Mouse (Mus musculus) hindbrain, embryonic 14.5 days (tissue): ENCODE measurements around the gene Barhl2. TPM values are rescaled to one million over a fixed set of nuclear protein-coding genes. Genes with fewer than 3 reads are reported as not detected.

Experiments
- ATAC-seq: fragments of 200-750 bp; cut with Nextera tagmentation; 2 replicates; pipeline ENCODE4 v1.8.0; 2017; ENCODE audit warnings: moderate number of reproducible peaks, mild to moderate bottlenecking, moderate TSS enrichment, moderate library complexity; ENCODE audit not compliant: low FRiP score
- DNase-seq: peaks from one replicate; pipeline ENCODE4 v3.0.0-alpha.2; 2015; ENCODE audit warnings: low spot score
- H3K27ac ChIP-seq: fragments of 300-500 bp; sonication (generic); 2 replicates; pipeline ENCODE4 v1.5.1; 2014; ENCODE audit warnings: mild to moderate bottlenecking, moderate library complexity
- H3K27me3 ChIP-seq: fragments of 300-500 bp; sonication (generic); 2 replicates; pipeline ENCODE4 v1.6.1; 2014; ENCODE audit warnings: mild to moderate bottlenecking, low read length, mixed read lengths; ENCODE audit not compliant: control insufficient read depth, insufficient read depth
- H3K36me3 ChIP-seq: fragments of 300-500 bp; sonication (generic); replicated peaks from 2 replicates; pipeline ENCODE4 v1.6.1; 2014; ENCODE audit not compliant: control insufficient read depth, insufficient read depth
- H3K4me1 ChIP-seq: fragments of 300-500 bp; sonication (generic); replicated peaks from 2 replicates; pipeline ENCODE4 v1.6.1; 2014; ENCODE audit warnings: antibody characterized with exemption, low read length, mixed read lengths; ENCODE audit not compliant: control insufficient read depth, insufficient read depth
- H3K4me2 ChIP-seq: fragments of 300-500 bp; sonication (generic); replicated peaks from 2 replicates; pipeline ENCODE4 v1.6.1; 2014; ENCODE audit warnings: mild to moderate bottlenecking, moderate library complexity
- H3K4me3 ChIP-seq: fragments of 300-500 bp; sonication (generic); replicated peaks from 2 replicates; pipeline ENCODE4 v1.5.1; 2014; ENCODE audit warnings: mild to moderate bottlenecking, low read length
- H3K9ac ChIP-seq: fragments of 300-500 bp; sonication (generic); 2 replicates; pipeline ENCODE4 v1.6.1; 2014
- H3K9me3 ChIP-seq: fragments of 300-500 bp; sonication (generic); 2 replicates; pipeline ENCODE4 v1.6.1; 2016; ENCODE audit warnings: low read length; ENCODE audit not compliant: control insufficient read depth
- WGBS: fragments of 180-500 bp; shearing (Covaris S2); extraction: QIAGEN DNeasy Blood & Tissue Kit; methylation state at CpG from one replicate; pipeline ENCODE4 v1.1.7; 2014; 5-methylcytosine and 5-hydroxymethylcytosine counted together
- polyA plus RNA-seq: library from polyadenylated mRNA; unstranded; fragments of >200 nt; fragmentation: Nextera tagmentation; extraction: Ambion mirVana; gene quantifications from 2 replicates; pipeline ENCODE4 v1.2.1, GENCODE M21; 2014

Gene Barhl2
- 1.1 and 2.3 TPM in 2 replicates for polyA plus RNA-seq

GRCm38 (mm10) chr5:106457986-106458476 is at the start of gene Barhl2:
Gene Barhl2 (minus strand): TSS chr5:106458166.
- Histone ChIP-seq H3K4me2 (peak within 1 kb of the TSS; percentile 60), H3K4me3 (peak within 1 kb of the TSS; percentile 33), H3K27me3 (peaks cover 89% of the 10 kb centered on the region), H3K9me3 (no peaks in the 10 kb centered on the region), H3K9ac (peak within 1 kb of the TSS; percentile 42; the same call in 1 of the 2 replicates), H3K4me1 (peaks cover 4% of the 10 kb centered on the region; the same call in 1 of the 2 replicates), H3K36me3 (no peaks in the 10 kb centered on the region), H3K27ac (peak within 1 kb of the TSS; percentile 7; the same call in 1 of the 2 replicates)
- WGBS, result under 1% methylated on average over 50 of the region's 57 CpGs
- ATAC-seq (peak; percentile 9; the same call in 1 of the 2 replicates), DNase-seq (no peak)

GRCm38 (mm10) chr5:106506061-106506460 is 48.1 kb upstream of the Barhl2 start:
- H3K4me2 ChIP-seq, result no peak overlapping the region
- H3K4me3 ChIP-seq, result no peak overlapping the region
- no peaks in the 10 kb centered on the region for H3K9me3 ChIP-seq
- no peak overlapping the region for H3K9ac ChIP-seq
- ATAC-seq (no peak), DNase-seq (no peak)
- no peaks in the 10 kb centered on the region for H3K27me3 ChIP-seq
- H3K36me3 ChIP-seq, result no peaks in the 10 kb centered on the region
- no peak overlapping the region for H3K27ac ChIP-seq
- 78% methylated on average over 5 of the region's 5 CpGs for WGBS
- H3K4me1 ChIP-seq, result peaks cover 5% of the 10 kb centered on the region; the same call in 1 of the 2 replicates

DNA sequence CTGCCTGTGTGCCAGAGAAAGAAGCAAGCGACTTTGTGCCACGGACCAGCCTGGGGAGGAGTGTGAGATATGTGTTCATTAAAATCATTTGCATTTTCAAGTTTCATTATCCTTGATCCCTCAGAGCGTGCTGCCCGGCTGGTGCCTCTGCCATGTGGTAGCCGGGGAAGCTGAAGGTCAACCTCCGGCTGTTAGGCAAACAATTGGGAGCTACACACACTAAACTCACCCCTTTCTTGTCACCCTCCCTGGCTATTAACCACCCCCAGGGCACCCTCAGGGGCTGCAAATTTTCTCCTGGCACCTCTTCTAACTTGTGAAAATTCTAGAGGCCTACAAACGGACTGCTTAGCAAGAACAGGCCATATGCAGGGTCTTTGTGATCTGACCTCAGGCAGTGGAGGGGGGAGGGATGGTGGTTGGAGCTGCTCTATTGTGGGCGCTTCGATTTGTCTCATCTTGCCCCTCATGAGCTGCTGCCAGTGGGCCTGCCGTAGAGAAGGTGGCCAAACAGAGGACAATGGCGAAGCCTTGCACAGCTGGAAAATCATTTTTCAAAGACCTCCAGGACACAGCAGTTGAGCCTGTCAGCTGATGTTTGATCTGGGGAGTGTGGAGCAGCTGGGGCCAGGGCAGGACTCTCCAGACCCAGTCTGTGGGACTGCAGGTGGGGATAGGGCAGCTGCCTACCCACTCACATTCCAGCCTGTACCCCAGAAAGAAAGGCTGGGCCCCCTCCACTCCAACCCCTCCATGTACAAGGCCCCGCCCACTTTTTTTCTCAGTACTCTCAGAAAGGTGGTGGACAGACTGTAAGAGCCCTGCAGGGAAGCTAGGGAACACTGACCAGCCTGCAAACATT is 44.9 kb upstream of the Barhl2 start:
- Histone ChIP-seq H3K4me3 (no peak overlapping the region), H3K36me3 (no peaks in the 10 kb centered on the region), H3K27me3 (no peaks in the 10 kb centered on the region), H3K4me2 (no peak overlapping the region), H3K27ac (no peak overlapping the region), H3K4me1 (peaks cover 8% of the 10 kb centered on the region; the same call in 1 of the 2 replicates), H3K9me3 (no peaks in the 10 kb centered on the region), H3K9ac (no peak overlapping the region)
- DNase-seq (no peak), ATAC-seq (peak; percentile 46; the same call in 1 of the 2 replicates)
- 26% methylated on average over 12 of the region's 12 CpGs for WGBS

DNA sequence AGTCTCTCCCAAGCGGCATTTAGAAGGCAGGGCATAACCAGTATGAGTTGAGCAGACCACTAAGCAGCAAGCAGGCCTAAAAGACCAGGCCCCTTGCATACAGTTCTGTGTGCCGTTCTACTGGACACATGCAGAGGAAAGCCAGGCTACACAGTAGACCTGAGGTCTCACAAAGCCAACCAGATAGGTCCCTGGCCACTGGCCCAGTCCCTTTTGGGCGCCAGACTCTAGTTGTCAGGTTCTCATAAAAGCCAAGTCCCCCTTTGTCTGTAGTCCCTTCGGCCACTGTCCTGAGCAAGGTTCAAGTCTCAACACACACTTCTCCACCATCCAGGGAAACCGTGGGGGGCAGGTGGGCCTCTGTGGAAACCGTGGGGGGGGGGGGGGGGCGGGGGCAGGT is 44.3 kb upstream of the Barhl2 start:
- H3K4me1 ChIP-seq, result peaks cover 8% of the 10 kb centered on the region; the same call in 1 of the 2 replicates
- H3K27ac ChIP-seq, result no peak overlapping the region
- no peak for DNase-seq
- no peaks in the 10 kb centered on the region for H3K36me3 ChIP-seq
- ATAC-seq, result no peak
- H3K4me3 ChIP-seq, result no peak overlapping the region
- no peaks in the 10 kb centered on the region for H3K9me3 ChIP-seq
- no peaks in the 10 kb centered on the region for H3K27me3 ChIP-seq
- no peak overlapping the region for H3K9ac ChIP-seq
- 59% methylated on average over 7 of the region's 7 CpGs for WGBS
- H3K4me2 ChIP-seq, result no peak overlapping the region

GRCm38 (mm10) chr5:106491771-106492170 is 33.8 kb upstream of the Barhl2 start:
- 57% methylated on average over 8 of the region's 8 CpGs for WGBS
- H3K9ac ChIP-seq, result no peak overlapping the region
- H3K27me3 ChIP-seq, result no peaks in the 10 kb centered on the region
- no peaks in the 10 kb centered on the region for H3K36me3 ChIP-seq
- H3K9me3 ChIP-seq, result no peaks in the 10 kb centered on the region
- no peak overlapping the region for H3K4me2 ChIP-seq
- no peak overlapping the region for H3K4me3 ChIP-seq
- no peaks in the 10 kb centered on the region for H3K4me1 ChIP-seq
- no peak overlapping the region for H3K27ac ChIP-seq
- ATAC-seq (no peak), DNase-seq (no peak)

GRCm38 (mm10) chr5:106472105-106472500 is 14.1 kb upstream of the Barhl2 start:
- WGBS, result 3% methylated on average over 10 of the region's 10 CpGs
- DNase-seq (no peak), ATAC-seq (no peak)
- no peaks in the 10 kb centered on the region for H3K36me3 ChIP-seq
- no peaks in the 10 kb centered on the region for H3K9me3 ChIP-seq
- no peak overlapping the region for H3K4me2 ChIP-seq
- no peak overlapping the region for H3K9ac ChIP-seq
- no peaks in the 10 kb centered on the region for H3K4me1 ChIP-seq
- H3K27ac ChIP-seq, result no peak overlapping the region
- peaks cover 92% of the 10 kb centered on the region for H3K27me3 ChIP-seq
- no peak overlapping the region for H3K4me3 ChIP-seq

GRCm38 (mm10) chr5:106471235-106472104 is 13.5 kb upstream of the Barhl2 start:
- H3K27ac ChIP-seq, result no peak overlapping the region

DNA sequence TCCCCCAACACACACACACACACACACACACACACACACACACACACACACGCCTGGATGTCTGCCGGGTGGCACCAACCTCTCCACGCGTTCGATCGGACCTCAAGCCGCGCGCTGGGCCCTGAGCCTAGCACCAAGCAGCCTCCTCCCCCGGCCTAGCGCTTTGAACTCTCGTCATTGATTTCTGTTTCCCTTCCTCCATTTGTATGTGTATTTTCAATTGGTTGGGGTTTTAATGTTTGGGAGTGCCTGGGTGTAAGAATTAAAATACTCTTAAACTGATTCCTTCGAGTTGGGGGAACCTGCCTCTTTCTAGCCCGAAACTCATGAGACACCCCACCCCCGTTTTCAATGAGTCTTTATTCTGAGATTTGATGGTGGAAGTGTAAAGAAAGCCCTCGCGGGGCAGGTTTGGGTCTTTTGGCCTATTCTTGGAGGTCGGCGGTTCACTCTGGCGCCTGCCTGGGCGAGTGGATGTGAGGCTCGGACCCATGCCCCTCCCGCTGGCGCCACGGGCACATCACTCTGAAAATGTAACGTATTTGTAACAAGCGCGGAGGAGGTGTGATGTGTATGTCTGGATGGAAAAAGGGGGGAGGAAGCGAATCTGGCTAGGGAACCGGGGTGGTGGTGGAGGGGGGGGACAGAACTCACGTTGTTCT is 7.3 kb upstream of the Barhl2 start:
- no peaks in the 10 kb centered on the region for H3K36me3 ChIP-seq
- H3K27me3 ChIP-seq, result peaks cover 100% of the 10 kb centered on the region
- H3K9ac ChIP-seq, result no peak overlapping the region
- no peak overlapping the region for H3K27ac ChIP-seq
- under 1% methylated on average over 31 of the region's 31 CpGs for WGBS
- DNase-seq (no peak), ATAC-seq (no peak)
- no peaks in the 10 kb centered on the region for H3K4me1 ChIP-seq
- no peaks in the 10 kb centered on the region for H3K9me3 ChIP-seq
- peak overlapping the region; percentile 5; the same call in 1 of the 2 replicates for H3K4me3 ChIP-seq
- 0 out of 2 replicates have a peak overlapping the region, but pooled peaks have one; percentile 7 for H3K4me2 ChIP-seq

More at GRCm38 (mm10) chr5:106471235-106472104, 13.5 kb upstream of the Barhl2 start:
- Histone ChIP-seq H3K27me3 (peaks cover 95% of the 10 kb centered on the region), H3K9ac (no peak overlapping the region), H3K9me3 (no peaks in the 10 kb centered on the region), H3K4me2 (no peak overlapping the region), H3K36me3 (no peaks in the 10 kb centered on the region), H3K4me1 (no peaks in the 10 kb centered on the region), H3K4me3 (no peak overlapping the region)
- ATAC-seq, result no peak
- WGBS, result 11% methylated on average over 13 of the region's 13 CpGs
- DNase-seq, result no peak
